Mouse (Mus musculus) liver, embryonic 14.5 days (tissue): Measurements from ENCODE around the gene Ndc80.

Experiments
- CTCF ChIP-seq: IDR thresholded peaks from 2 replicates; pipeline ENCODE4 v1.5.1; 2016; ENCODE audit warnings: antibody characterized with exemption, low read depth, control low read depth
- EP300 ChIP-seq: IDR thresholded peaks from 2 replicates; pipeline ENCODE4 v1.6.1; 2016; ENCODE audit warnings: antibody characterized with exemption, low read depth

GRCm38 (mm10) chr17:71474762-71475704 lies 51.6 kb downstream of the Ndc80 start, which contains the start of gene Smchd1:
- TF ChIP-seq CTCF (no peak), EP300 (no peak)
